Mouse (Mus musculus) E14TG2a.4 (cell line): Measurements from ENCODE around the gene Cerkl.

ENCODE experiments used
- CTCF ChIP-seq: conservative IDR thresholded peaks from 2 replicates; pipeline ENCODE4 v1.5.1; 2014; ENCODE audit warnings: low read length
- NANOG ChIP-seq: IDR thresholded peaks from 2 replicates; pipeline ENCODE4 v1.6.1; 2014; ENCODE audit warnings: borderline replicate concordance, low read length, mixed read lengths
- POU5F1 ChIP-seq: IDR thresholded peaks from 2 replicates; pipeline ENCODE4 v1.6.1; 2014; ENCODE audit warnings: low read length, borderline replicate concordance

GRCm38 (mm10) chr2:79430061-79430460 lies 26.5 kb downstream of the Cerkl start:
- TF ChIP-seq CTCF (no peak), POU5F1 (no peak), NANOG (no peak)
